Mouse (Mus musculus) liver, embryonic 12.5 days (tissue): ENCODE measurements at regions not wholly inside any gene's neighbourhood (a gene's known extent, or its start where the extent isn't known, plus 50 kb on each side); places are given as distances from the start of the nearest gene placed in this dataset.

Experiments used
- ATAC-seq: fragments of 200-750 bp; cut with Nextera tagmentation; 2 replicates; pipeline ENCODE4 v1.8.0; 2017; ENCODE audit warnings: moderate number of reproducible peaks, mild to moderate bottlenecking, moderate library complexity
- H3K27ac ChIP-seq: fragments of 300-500 bp; sonication (generic); 2 replicates; pipeline ENCODE4 v1.5.1; 2016; ENCODE audit warnings: mild to moderate bottlenecking
- H3K27me3 ChIP-seq: fragments of 300-500 bp; sonication (generic); replicated peaks from 2 replicates; pipeline ENCODE4 v1.6.1; 2016; ENCODE audit warnings: mild to moderate bottlenecking, moderate library complexity
- H3K36me3 ChIP-seq: fragments of 300-500 bp; sonication (generic); 2 replicates; pipeline ENCODE4 v1.6.1; 2016; ENCODE audit warnings: mild to moderate bottlenecking, moderate library complexity
- H3K4me1 ChIP-seq: fragments of 300-500 bp; sonication (generic); 2 replicates; pipeline ENCODE4 v1.6.1; 2016
- H3K4me2 ChIP-seq: fragments of 300-500 bp; sonication (generic); 2 replicates; pipeline ENCODE4 v1.6.1; 2016; ENCODE audit warnings: mild to moderate bottlenecking, moderate library complexity
- H3K4me3 ChIP-seq: fragments of 300-500 bp; sonication (generic); 2 replicates; pipeline ENCODE4 v1.5.1; 2016; ENCODE audit warnings: mild to moderate bottlenecking, moderate library complexity
- H3K9ac ChIP-seq: fragments of 300-500 bp; sonication (generic); 2 replicates; pipeline ENCODE4 v1.6.1; 2016; ENCODE audit warnings: mild to moderate bottlenecking, moderate library complexity
- H3K9me3 ChIP-seq: fragments of 300-500 bp; sonication (generic); replicated peaks from 2 replicates; pipeline ENCODE4 v1.6.1; 2016; ENCODE audit warnings: mild to moderate bottlenecking, moderate library complexity
- WGBS: fragments of 180-500 bp; shearing (Covaris S2); methylation state at CpG from one replicate; pipeline ENCODE4 v1.1.7; 2016; ENCODE audit not compliant: insufficient replicate concordance; 5-methylcytosine and 5-hydroxymethylcytosine counted together

DNA sequence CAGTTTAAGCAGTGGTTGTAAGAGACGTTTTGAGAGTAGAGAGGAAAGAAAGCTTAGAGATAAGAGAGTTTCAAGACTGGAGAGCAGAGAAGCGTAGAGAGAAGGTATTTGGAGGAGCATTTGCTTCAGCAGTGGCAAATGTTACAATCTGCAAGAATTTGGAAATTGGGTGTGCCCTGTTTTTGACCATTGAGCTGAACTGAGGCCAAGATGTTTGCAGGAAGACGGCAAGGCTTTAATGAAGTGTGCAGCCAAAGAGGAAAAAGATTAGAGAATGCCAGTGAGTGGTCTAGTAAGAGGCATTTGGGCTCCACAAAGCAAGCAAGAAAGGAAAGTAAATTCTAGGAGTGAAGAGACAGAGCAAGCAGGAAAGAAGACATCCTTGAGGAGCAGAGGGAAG is 168.8 kb upstream of the Fggy start:
- no peak overlapping the region for H3K4me3 ChIP-seq

DNA sequence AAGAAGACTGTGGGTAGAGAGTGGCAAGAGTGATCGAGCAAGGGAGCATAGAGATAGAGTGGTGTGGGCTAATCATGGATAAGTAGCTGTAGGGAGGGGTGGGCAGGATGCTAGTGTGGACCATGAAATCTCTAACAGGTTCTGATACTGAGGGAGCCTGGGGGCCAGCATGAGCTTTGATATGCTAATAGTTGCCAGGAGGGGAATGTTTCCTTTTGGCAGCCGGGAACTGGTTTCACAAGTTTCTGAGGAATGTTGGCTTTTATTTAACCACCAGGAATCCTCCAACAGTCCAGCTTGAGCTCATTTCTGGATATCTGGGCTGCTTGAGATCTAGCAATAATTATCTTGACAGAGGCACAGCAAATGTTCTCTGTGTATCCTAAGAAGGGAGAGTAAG is 167.7 kb upstream of the Fggy start:
- ATAC-seq: no peak
- H3K4me1 ChIP-seq: 0 out of 2 replicates have a peak, but pooled peaks cover 2% of the 10 kb centered on the region
- H3K36me3 ChIP-seq: no peaks in the 10 kb centered on the region
- 42% methylated on average over 2 of the region's 2 CpGs for WGBS
- H3K27me3 ChIP-seq: no peaks in the 10 kb centered on the region
- H3K9ac ChIP-seq: no peak overlapping the region
- no peak overlapping the region for H3K4me2 ChIP-seq
- no peak overlapping the region for H3K4me3 ChIP-seq
- H3K27ac ChIP-seq: no peak overlapping the region
- no peaks in the 10 kb centered on the region for H3K9me3 ChIP-seq

More for the DNA sequence above, 168.8 kb upstream of the Fggy start:
- no peaks in the 10 kb centered on the region for H3K27me3 ChIP-seq
- H3K4me2 ChIP-seq: no peak overlapping the region
- H3K9me3 ChIP-seq: no peaks in the 10 kb centered on the region
- 38% methylated on average over 3 of the region's 3 CpGs for WGBS
- H3K36me3 ChIP-seq: no peaks in the 10 kb centered on the region
- ATAC-seq: no peak
- H3K27ac ChIP-seq: no peak overlapping the region
- H3K9ac ChIP-seq: no peak overlapping the region
- H3K4me1 ChIP-seq: 0 out of 2 replicates have a peak, but pooled peaks cover 2% of the 10 kb centered on the region

DNA sequence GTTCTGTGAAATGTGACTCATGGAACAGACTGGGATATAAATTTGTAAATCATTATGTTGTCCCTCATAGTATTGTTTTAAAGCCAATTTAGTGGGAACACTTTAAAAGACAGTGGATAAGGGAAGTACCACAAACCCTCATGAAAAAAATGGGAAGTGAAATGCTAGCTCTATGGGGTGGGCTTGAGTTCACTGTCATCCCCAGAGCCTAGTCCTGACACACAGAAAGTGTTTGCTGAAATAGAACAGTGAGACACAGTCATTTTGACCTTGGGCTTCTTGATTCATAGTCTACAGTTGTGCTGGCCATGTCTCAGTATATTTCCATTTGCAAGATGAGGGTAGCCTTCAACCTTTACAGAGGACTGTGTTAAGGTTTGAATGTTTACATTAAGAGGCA is 166.8 kb upstream of the Fggy start:
- Histone ChIP-seq H3K27ac (no peak overlapping the region), H3K4me2 (no peak overlapping the region), H3K9me3 (no peaks in the 10 kb centered on the region), H3K9ac (no peak overlapping the region), H3K27me3 (no peaks in the 10 kb centered on the region), H3K4me1 (0 out of 2 replicates have a peak, but pooled peaks cover 2% of the 10 kb centered on the region), H3K36me3 (no peaks in the 10 kb centered on the region), H3K4me3 (no peak overlapping the region)
- no peak for ATAC-seq

DNA sequence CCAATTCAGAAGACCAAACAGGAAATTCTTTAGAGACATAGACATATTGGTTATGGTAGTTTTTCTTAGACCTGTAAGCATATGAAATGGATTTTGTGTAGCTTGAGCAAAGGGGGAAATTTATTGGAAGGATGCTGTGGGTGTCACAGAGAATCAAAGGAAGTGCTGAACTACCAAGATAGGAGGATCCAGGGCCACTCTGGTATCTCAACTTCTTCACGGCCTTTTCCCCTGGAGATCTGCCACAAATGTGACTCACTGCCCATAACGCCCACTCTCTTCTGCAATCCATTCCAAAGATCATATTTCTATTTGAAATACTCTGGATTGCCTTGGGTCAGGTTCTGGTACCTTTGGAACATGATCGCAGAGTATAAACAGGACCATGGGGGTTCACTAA is 161.6 kb upstream of the Fggy start:
- H3K27ac ChIP-seq: no peak overlapping the region
- no peak overlapping the region for H3K4me2 ChIP-seq
- ATAC-seq: no peak
- H3K9ac ChIP-seq: no peak overlapping the region
- 43% methylated on average over 3 of the region's 3 CpGs for WGBS
- H3K9me3 ChIP-seq: no peaks in the 10 kb centered on the region
- no peaks in the 10 kb centered on the region for H3K4me1 ChIP-seq
- H3K27me3 ChIP-seq: no peaks in the 10 kb centered on the region
- H3K36me3 ChIP-seq: no peaks in the 10 kb centered on the region
- H3K4me3 ChIP-seq: no peak overlapping the region

DNA sequence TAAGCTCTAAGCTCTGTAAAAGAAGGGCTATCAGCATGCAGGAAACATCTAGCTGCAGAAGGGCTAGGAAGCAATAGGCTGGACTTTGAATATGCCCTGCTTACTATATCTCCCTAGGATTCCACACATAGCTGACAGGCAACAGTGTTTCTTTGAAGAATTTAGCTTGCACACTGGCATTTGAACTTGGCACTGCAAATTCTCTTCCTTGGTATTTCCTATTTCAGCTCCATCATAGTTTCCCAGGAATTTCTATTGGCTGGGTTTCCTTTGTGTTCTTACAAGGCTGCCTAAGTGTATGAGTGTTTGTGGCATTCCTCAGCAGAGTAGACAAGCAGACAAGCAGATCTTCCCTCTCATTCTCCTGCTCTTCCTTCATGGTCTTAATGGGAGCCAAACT is 159.0 kb upstream of the Fggy start:
- H3K36me3 ChIP-seq: no peaks in the 10 kb centered on the region

DNA sequence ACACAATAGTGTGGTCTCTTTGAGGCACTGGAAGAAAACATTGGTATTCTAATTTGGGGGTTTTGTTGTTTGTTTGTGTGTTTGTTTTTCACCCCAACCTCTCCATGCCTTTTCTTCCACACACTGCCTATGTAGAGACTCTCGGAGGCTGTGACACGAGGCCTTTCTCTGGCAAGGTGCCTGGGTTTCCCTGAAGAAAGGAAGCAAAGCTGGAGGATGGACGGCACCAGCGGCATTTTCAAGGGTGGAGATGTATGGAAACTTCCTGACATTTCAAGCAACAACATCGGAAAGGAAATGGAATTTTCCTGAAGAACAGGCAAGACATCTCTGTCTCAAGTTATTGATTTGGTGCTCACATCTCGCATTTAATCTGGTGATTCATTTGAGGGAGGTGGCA is 155.0 kb upstream of the Fggy start:
- Histone ChIP-seq H3K9ac (no peak overlapping the region), H3K36me3 (no peaks in the 10 kb centered on the region), H3K4me3 (no peak overlapping the region), H3K27ac (no peak overlapping the region), H3K27me3 (no peaks in the 10 kb centered on the region), H3K9me3 (no peaks in the 10 kb centered on the region), H3K4me2 (no peak overlapping the region), H3K4me1 (no peaks in the 10 kb centered on the region)
- no peak for ATAC-seq
- 71% methylated on average over 6 of the region's 6 CpGs for WGBS

More for the DNA sequence above, 159.0 kb upstream of the Fggy start:
- H3K9me3 ChIP-seq: no peaks in the 10 kb centered on the region
- no peaks in the 10 kb centered on the region for H3K27me3 ChIP-seq
- H3K4me1 ChIP-seq: no peaks in the 10 kb centered on the region
- no peak overlapping the region for H3K27ac ChIP-seq
- no peak overlapping the region for H3K4me2 ChIP-seq
- H3K9ac ChIP-seq: no peak overlapping the region
- ATAC-seq: no peak
- no peak overlapping the region for H3K4me3 ChIP-seq

DNA sequence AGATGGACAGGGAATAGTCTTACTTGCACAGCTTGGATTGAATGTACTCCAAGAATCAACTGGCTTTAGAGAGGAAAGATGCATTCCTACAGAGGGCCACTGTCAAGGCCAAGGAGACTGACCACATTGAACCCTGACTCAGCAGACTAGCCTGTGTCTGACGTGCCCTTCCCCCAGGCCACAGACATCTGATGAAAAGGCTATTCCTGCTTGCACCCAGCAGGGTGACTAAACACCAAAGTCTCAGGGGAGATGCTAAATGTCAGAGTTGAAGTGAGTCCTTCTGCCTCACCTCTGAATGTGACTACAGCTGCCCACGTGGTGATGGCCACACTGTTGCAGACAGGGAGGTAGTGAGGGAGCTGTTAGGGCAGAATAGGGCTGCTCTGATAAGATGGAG is 140.2 kb upstream of the Fggy start:
- Histone ChIP-seq H3K4me3 (no peak overlapping the region), H3K27me3 (no peaks in the 10 kb centered on the region), H3K27ac (no peak overlapping the region), H3K4me2 (no peak overlapping the region), H3K4me1 (no peaks in the 10 kb centered on the region), H3K9ac (no peak overlapping the region), H3K9me3 (no peaks in the 10 kb centered on the region), H3K36me3 (no peaks in the 10 kb centered on the region)
- WGBS: 15% methylated on average over 2 of the region's 2 CpGs
- ATAC-seq: no peak

DNA sequence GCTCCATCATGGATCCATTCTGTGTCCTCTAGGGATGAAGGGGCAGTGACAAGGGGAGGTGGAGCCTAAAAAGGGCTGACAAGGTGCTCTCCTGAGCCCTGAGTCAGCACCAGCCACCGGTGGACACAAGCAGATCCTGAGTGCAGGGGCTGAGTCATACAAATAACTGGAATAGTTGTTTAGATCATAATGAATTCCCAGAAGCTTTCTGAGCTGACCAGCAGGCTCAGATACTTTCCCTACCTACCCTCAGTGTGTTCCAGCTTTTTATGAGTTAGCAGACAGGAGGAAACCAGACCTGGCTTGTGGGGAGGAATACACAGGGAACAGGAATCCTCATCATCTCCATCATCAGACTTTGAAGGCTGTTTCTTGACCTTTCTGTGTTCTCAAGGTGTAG is 130.7 kb upstream of the Fggy start:
- 17% methylated on average over 1 of the region's 1 CpGs for WGBS
- Histone ChIP-seq H3K4me2 (no peak overlapping the region), H3K27ac (no peak overlapping the region), H3K4me1 (no peaks in the 10 kb centered on the region), H3K4me3 (no peak overlapping the region), H3K9ac (no peak overlapping the region), H3K9me3 (no peaks in the 10 kb centered on the region), H3K27me3 (no peaks in the 10 kb centered on the region), H3K36me3 (no peaks in the 10 kb centered on the region)
- no peak for ATAC-seq

DNA sequence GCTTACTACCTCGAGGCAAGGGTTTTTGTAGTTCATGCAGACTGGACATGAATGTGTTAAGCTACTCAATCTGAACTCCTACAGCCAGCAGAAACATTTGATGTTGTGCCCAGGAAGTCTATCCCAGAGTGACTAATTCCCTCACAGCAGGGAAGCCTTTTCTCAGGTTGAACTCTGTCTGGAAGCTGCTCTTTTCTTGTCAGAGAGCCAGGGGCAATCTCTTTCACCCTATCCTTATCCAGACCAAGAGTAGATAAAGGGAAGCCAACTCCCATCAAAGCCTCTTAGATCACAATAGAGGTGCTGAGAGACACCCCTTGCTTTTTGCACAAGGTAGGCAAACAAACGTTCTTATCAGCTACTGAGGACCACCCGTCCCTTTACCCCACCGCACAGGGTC is 122.8 kb upstream of the Fggy start:
- no peaks in the 10 kb centered on the region for H3K27me3 ChIP-seq
- ATAC-seq: no peak
- no peaks in the 10 kb centered on the region for H3K36me3 ChIP-seq
- H3K4me2 ChIP-seq: no peak overlapping the region
- no peak overlapping the region for H3K9ac ChIP-seq
- no peaks in the 10 kb centered on the region for H3K4me1 ChIP-seq
- WGBS: 41% methylated on average over 4 of the region's 4 CpGs
- H3K4me3 ChIP-seq: no peak overlapping the region
- H3K9me3 ChIP-seq: no peaks in the 10 kb centered on the region
- H3K27ac ChIP-seq: no peak overlapping the region

DNA sequence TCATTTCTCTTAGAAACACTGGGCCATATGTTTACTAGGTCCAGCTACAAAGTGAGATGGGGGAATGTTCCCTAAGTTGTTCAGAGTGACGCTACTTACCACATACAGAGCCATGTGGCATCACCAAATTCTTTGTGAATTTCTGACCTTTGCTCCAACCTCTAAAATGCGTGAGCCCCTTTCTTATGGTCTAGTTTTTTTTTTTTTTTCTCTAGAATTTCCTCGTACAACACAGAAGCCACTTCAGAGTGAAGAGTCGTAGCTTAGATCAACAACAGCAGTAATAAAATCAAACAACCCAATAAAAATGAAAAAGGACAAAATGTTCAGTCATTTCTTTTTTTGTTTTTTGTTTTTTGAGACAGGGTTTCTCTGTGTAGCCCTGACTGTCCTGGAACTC is 122.2 kb upstream of the Fggy start:
- Histone ChIP-seq H3K4me1 (no peaks in the 10 kb centered on the region), H3K4me3 (no peak overlapping the region), H3K36me3 (no peaks in the 10 kb centered on the region), H3K27me3 (no peaks in the 10 kb centered on the region), H3K9ac (no peak overlapping the region), H3K4me2 (no peak overlapping the region), H3K9me3 (no peaks in the 10 kb centered on the region), H3K27ac (no peak overlapping the region)
- WGBS: 66% methylated on average over 4 of the region's 4 CpGs
- no peak for ATAC-seq

DNA sequence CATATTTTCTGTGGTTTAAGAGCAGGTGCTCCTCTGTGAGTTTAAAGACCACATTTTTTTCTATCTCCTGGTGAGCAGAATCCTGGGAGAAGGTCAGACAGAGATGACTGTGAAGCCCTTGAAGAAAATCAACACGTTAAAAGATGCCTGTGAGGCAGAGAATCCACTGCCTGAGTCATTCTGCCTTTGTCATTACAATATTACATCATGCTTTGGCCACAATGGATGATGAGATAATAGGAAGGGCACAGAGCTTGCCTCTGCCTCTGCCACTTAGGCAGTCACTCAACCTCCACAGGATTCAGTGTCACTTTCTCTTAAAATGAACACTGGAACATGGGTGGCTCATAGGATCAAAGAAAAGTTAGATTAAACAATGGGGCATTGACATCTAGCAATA is 117.5 kb upstream of the Fggy start:
- Histone ChIP-seq H3K4me2 (no peak overlapping the region), H3K9ac (no peak overlapping the region), H3K9me3 (no peaks in the 10 kb centered on the region), H3K27me3 (no peaks in the 10 kb centered on the region), H3K36me3 (no peaks in the 10 kb centered on the region), H3K27ac (no peak overlapping the region), H3K4me1 (no peaks in the 10 kb centered on the region), H3K4me3 (no peak overlapping the region)
- no peak for ATAC-seq
- WGBS: 19% methylated on average over 1 of the region's 1 CpGs

DNA sequence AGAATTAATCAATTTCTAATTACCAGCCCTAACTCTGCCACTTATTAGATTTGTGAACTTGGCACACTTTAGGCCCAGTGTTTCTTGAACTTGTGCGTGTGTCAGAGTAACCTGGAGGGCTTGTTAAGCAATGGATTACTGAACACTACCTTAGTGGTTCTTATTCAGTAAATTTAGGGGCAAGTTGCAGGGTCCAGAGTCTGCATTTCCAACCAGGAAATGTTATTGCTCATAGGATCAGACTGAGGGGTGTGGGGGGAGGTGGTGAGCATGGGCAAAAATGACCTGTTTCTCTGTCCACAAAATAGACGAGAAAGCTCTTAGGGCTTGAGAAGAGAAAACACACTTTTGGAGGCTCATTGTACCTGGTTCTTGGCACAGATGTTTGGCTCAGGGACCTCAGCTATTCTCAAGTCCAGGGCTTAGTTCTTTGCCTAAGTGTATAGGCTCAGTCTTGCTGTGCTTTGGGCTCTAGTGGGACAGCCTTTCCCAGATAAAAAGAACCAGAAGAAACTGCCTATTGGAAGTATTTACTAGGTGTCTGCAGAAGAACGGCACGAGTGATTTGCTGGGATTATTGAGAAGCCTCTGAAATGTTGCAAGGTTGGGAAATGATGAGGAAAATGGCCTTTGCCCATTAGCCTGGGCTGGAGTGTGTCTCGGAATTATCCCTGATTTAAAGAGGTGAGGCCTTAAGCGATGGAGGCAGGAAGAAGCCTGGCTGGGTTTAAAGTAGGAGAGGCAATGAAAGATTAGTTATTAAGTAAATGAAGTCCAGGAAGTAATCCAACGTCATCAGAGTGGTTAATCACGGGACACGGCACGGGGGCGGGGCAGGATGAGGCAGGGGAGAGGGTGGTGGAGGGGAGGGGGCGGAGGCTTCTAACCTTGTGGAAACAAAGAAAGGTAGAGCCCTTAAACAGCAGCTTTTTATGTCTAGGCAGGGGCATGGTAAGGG is 113.2 kb upstream of the Fggy start:
- ATAC-seq: no peak
- H3K27me3 ChIP-seq: no peaks in the 10 kb centered on the region
- H3K9ac ChIP-seq: no peak overlapping the region
- H3K4me3 ChIP-seq: no peak overlapping the region
- H3K9me3 ChIP-seq: no peaks in the 10 kb centered on the region
- no peak overlapping the region for H3K27ac ChIP-seq
- 60% methylated on average over 12 of the region's 12 CpGs for WGBS
- H3K4me1 ChIP-seq: no peaks in the 10 kb centered on the region
- H3K4me2 ChIP-seq: no peak overlapping the region
- H3K36me3 ChIP-seq: no peaks in the 10 kb centered on the region

DNA sequence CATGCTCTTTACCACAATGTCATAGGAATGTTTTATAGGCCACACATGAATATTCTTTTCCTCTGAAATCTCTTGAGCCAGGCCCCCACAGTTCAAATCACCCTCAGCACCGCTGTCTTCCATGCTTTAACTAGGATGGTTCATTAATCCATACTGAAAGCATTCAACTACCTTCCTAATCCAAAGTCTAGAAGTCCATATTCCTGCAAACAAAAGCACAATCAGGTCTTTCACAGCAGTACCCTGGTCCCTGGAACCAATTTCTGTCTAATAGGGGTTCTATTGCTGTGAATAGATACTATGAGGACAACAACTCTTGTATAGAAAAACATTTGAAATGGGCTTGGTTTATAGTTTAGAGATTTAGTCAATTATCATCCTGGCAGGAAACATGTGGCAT is 107.0 kb upstream of the Fggy start:
- Histone ChIP-seq H3K4me3 (no peak overlapping the region), H3K27me3 (no peaks in the 10 kb centered on the region), H3K9ac (no peak overlapping the region), H3K36me3 (no peaks in the 10 kb centered on the region), H3K9me3 (no peaks in the 10 kb centered on the region), H3K4me2 (no peak overlapping the region), H3K27ac (no peak overlapping the region), H3K4me1 (no peaks in the 10 kb centered on the region)
- WGBS: 77% methylated on average over 1 of the region's 1 CpGs
- no peak for ATAC-seq
